ENCODE assay signal across 9 mouse cellular contexts in genomic region chr6:143115505-143115904, GRCm38 (mm10). TPM values are rescaled to one million over a fixed set of nuclear protein-coding genes. Genes with fewer than 3 reads are reported as not detected.
DNase-seq lines count a peak whose midpoint lies in the region; ATAC-seq lines count a peak whose summit lies in the region.
"Had no signal": no experiment of that assay in that cellular context is flagged by ENCODE, and none has a peak within 500 bp of the region (broad histone marks: within the 10 kb centered on the region; RNA-seq: fewer than 3 reads in every experiment).

No protein-coding gene starts in this region.

- intact Hi-C loops in heart, postnatal 36 days (cut with DNase I) = no loop called here

- WGBS in heart, embryonic 12.5 days = 71% methylated on average over 5 of the region's 5 CpGs
- 24% methylated on average over 5 of the region's 5 CpGs for WGBS in liver, embryonic 13.5 days (ENCODE audit: insufficient replicate concordance)

- H3K36me3 ChIP-seq in heart, embryonic 12.5 days = no peaks in the 10 kb centered on the region
- H3K36me3 ChIP-seq in liver, embryonic 13.5 days = no peaks in the 10 kb centered on the region
- H3K36me3 ChIP-seq: embryonic facial prominence, embryonic 13.5 days had no signal

- peak overlapping the region; percentile 34; the same call in 1 of the 2 replicates for H3K27ac ChIP-seq in heart, embryonic 12.5 days (ENCODE audit: poor library complexity, severe bottlenecking)
- no peak overlapping the region; the same call in 1 of the 2 replicates for H3K27ac ChIP-seq in liver, embryonic 13.5 days
- H3K27ac ChIP-seq: embryonic facial prominence, embryonic 13.5 days had no signal

- no peaks in the 10 kb centered on the region for H3K27me3 ChIP-seq in heart, embryonic 12.5 days (replicated peaks)
- H3K27me3 ChIP-seq in liver, embryonic 13.5 days = no peaks in the 10 kb centered on the region
- H3K27me3 ChIP-seq: embryonic facial prominence, embryonic 13.5 days had no signal

- no peak overlapping the region for H3K9ac ChIP-seq in heart, embryonic 12.5 days
- no peak overlapping the region for H3K9ac ChIP-seq in liver, embryonic 13.5 days
- H3K9ac ChIP-seq: embryonic facial prominence, embryonic 13.5 days had no signal

- no peak overlapping the region for H3K4me3 ChIP-seq in heart, embryonic 12.5 days
- no peak overlapping the region for H3K4me3 ChIP-seq in liver, embryonic 13.5 days (replicated peaks)
- H3K4me3 ChIP-seq: embryonic facial prominence, embryonic 13.5 days had no signal

- H3K9me3 ChIP-seq in heart, embryonic 12.5 days (replicated peaks) = 0 out of 2 replicates have a peak, but pooled peaks cover 6% of the 10 kb centered on the region
- H3K9me3 ChIP-seq in liver, embryonic 13.5 days (replicated peaks) = 0 out of 2 replicates have a peak, but pooled peaks cover 3% of the 10 kb centered on the region
- H3K9me3 ChIP-seq: embryonic facial prominence, embryonic 13.5 days had no signal

- ATAC-seq in heart, embryonic 12.5 days (ENCODE audit: insufficient number of reproducible peaks, low FRiP score) = peak; percentile 15; the same call in 1 of the 2 replicates
- ATAC-seq in liver, embryonic 13.5 days (ENCODE audit: low read depth) = peak; percentile 50; the same call in 1 of the 2 replicates

- H3K4me2 ChIP-seq in heart, embryonic 12.5 days = no peak overlapping the region
- H3K4me2 ChIP-seq in liver, embryonic 13.5 days = peak overlapping the region; percentile 23; the same call in 1 of the 2 replicates
- H3K4me2 ChIP-seq: embryonic facial prominence, embryonic 13.5 days had no signal

- peaks cover 13% of the 10 kb centered on the region for H3K4me1 ChIP-seq in heart, embryonic 12.5 days (replicated peaks)
- H3K4me1 ChIP-seq in liver, embryonic 13.5 days (replicated peaks) = peaks cover 16% of the 10 kb centered on the region

- DNase-seq in heart, postnatal 36 days = no peak
- peak; percentile 50 for DNase-seq in thymus, postnatal 0 days (ENCODE audit: low spot score)
- DNase-seq in thymus, adult 18-20 months = no peak
- DNase-seq in liver, embryonic 13.5 days = no peak
- no peak for DNase-seq in adipocyte (ENCODE audit: low spot score)
- DNase-seq in frontal cortex, postnatal 36 days (ENCODE audit: low spot score in 2 of 2) = no peak
- no peak for DNase-seq in urinary bladder, postnatal 36 days (ENCODE audit: low spot score in 2 of 2)

RNA-seq across cellular contexts. Expression of gene C2cd5, which starts 15.6 kb away (rescaled TPM):
- 25.1 and 25.6 TPM in 2 replicates for polyA plus RNA-seq in heart, embryonic 12.5 days (2016; fragmentation: Nextera tagmentation; extraction: Ambion mirVana)
- 10 to 100 TPM; 14.6 to 16.9 TPM for total RNA-seq in heart, postnatal 36 days (2021)
- polyA plus RNA-seq in thymus, postnatal 0 days (2015; fragmentation: Nextera tagmentation; extraction: Ambion mirVana) = 22.7 and 29.0 TPM in 2 replicates
- polyA plus RNA-seq in liver, embryonic 13.5 days (2015; fragmentation: Nextera tagmentation; extraction: Ambion mirVana) = 15.2 and 18.8 TPM in 2 replicates

RNA-seq across cellular contexts. Expression of gene Etnk1, which starts 51.5 kb away (rescaled TPM):
- 23.5 and 24.0 TPM in 2 replicates for polyA plus RNA-seq in heart, embryonic 12.5 days (2016; fragmentation: Nextera tagmentation; extraction: Ambion mirVana)
- 10 to 100 TPM; 23.8 to 26.9 TPM for total RNA-seq in heart, postnatal 36 days (2021)
- 33.2 and 37.9 TPM in 2 replicates for polyA plus RNA-seq in thymus, postnatal 0 days (2015; fragmentation: Nextera tagmentation; extraction: Ambion mirVana)
- 8.0 and 10.0 TPM in 2 replicates for polyA plus RNA-seq in liver, embryonic 13.5 days (2015; fragmentation: Nextera tagmentation; extraction: Ambion mirVana)
